Mouse (Mus musculus) hindbrain, postnatal 0 days (tissue): ENCODE results near the gene Polr3h. TPM values are rescaled to one million over a fixed set of nuclear protein-coding genes. Genes with fewer than 3 reads are reported as not detected.

ENCODE experiments used
- ATAC-seq: fragments of 200-750 bp; cut with Nextera tagmentation; 2 replicates; pipeline ENCODE4 v1.8.0; 2017; ENCODE audit warnings: mild to moderate bottlenecking, moderate TSS enrichment, moderate library complexity
- DNase-seq: peaks from one replicate; pipeline ENCODE4 v3.0.0-alpha.2; 2015; ENCODE audit warnings: low spot score
- H3K27ac ChIP-seq: fragments of 300-500 bp; sonication (generic); 2 replicates; pipeline ENCODE4 v1.5.1; 2014; ENCODE audit warnings: mild to moderate bottlenecking
- H3K27me3 ChIP-seq: fragments of 300-500 bp; sonication (generic); 2 replicates; pipeline ENCODE4 v1.6.1; 2014; ENCODE audit warnings: low read length, mixed read lengths; ENCODE audit not compliant: insufficient read depth
- H3K36me3 ChIP-seq: fragments of 300-500 bp; sonication (generic); 2 replicates; pipeline ENCODE4 v1.6.1; 2014; ENCODE audit warnings: low read length, mixed read lengths; ENCODE audit not compliant: insufficient read depth
- H3K4me1 ChIP-seq: fragments of 300-500 bp; sonication (generic); 2 replicates; pipeline ENCODE4 v1.6.1; 2014; ENCODE audit warnings: antibody characterized with exemption, low read length, mixed read lengths; ENCODE audit not compliant: insufficient read depth
- H3K4me2 ChIP-seq: fragments of 300-500 bp; sonication (generic); 2 replicates; pipeline ENCODE4 v1.6.1; 2014; ENCODE audit warnings: low read depth, mild to moderate bottlenecking, low read length, moderate library complexity, mixed read lengths
- H3K4me3 ChIP-seq: fragments of 300-500 bp; sonication (generic); 2 replicates; pipeline ENCODE4 v1.5.1; 2014; ENCODE audit warnings: low read length
- H3K9ac ChIP-seq: fragments of 300-500 bp; sonication (generic); replicated peaks from 2 replicates; pipeline ENCODE4 v1.6.1; 2014; ENCODE audit warnings: mild to moderate bottlenecking, low read length, moderate library complexity, mixed read lengths
- H3K9me3 ChIP-seq: fragments of 300-500 bp; sonication (generic); 2 replicates; pipeline ENCODE4 v1.6.1; 2016; ENCODE audit warnings: low read length, mixed read lengths
- CTCF ChIP-seq: IDR thresholded peaks from 2 replicates; pipeline ENCODE4 v1.5.1; 2016; ENCODE audit warnings: antibody characterized with exemption, control low read depth, low read depth
- WGBS: fragments of 180-500 bp; shearing (Covaris S2); extraction: QIAGEN DNeasy Blood & Tissue Kit; methylation state at CpG from one replicate; pipeline ENCODE4 v1.1.7; 2014; 5-methylcytosine and 5-hydroxymethylcytosine counted together
- polyA plus RNA-seq: library from polyadenylated mRNA; unstranded; fragments of >200 nt; fragmentation: Nextera tagmentation; extraction: Ambion mirVana; gene quantifications from 2 replicates; pipeline ENCODE4 v1.2.1, GENCODE M21; 2015
- total RNA-seq: library from RNA; depleted of rRNA; stranded (reverse); fragments of >200 nt; gene quantifications from 2 replicates; pipeline ENCODE4 v1.2.3, GENCODE M21; 2014

Polr3h gene
- total and polyA plus RNA-seq, 2 experiments from 2014 or later = 47.2 to 101 TPM

DNA sequence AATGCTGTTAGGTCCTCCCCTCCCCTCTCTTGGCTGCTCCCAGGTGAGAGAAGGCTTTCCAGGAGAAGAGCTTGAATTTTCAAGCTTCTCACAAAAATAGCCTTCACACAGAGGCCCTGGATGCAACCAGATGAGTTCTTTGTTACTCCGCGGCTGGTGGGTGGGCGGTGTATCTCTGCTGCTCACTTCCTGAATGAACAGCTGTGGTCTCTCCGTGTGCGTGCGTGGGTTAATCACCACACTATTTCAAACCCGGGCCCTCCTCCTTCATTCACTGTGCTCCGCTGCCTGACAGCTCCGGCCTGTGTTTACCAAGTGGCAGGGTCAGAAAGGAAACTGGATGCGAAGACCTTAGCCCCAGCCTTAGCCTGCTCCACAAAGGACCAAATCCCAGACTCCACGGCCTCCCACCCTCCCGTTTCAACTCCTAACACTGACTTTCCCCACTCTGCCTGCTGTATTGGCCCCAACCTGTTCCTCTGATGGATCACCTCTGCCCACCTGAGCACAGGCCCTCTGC is 7.0 kb upstream of the Polr3h start:
- Histone ChIP-seq H3K27me3 (no peaks in the 10 kb centered on the region), H3K9ac (no peak overlapping the region), H3K4me1 (peaks cover 15% of the 10 kb centered on the region), H3K36me3 (no peaks in the 10 kb centered on the region), H3K4me2 (peak overlapping the region; percentile 7; the same call in 1 of the 2 replicates), H3K9me3 (no peaks in the 10 kb centered on the region), H3K4me3 (no peak overlapping the region), H3K27ac (peak overlapping the region; percentile 15; the same call in 1 of the 2 replicates)
- ATAC-seq (no peak), DNase-seq (no peak)
- no peak for TF ChIP-seq CTCF
- WGBS = 21% methylated on average over 12 of the region's 12 CpGs

GRCm38 (mm10) chr15:81928277-81928676 is 2.2 kb upstream of the Polr3h start:
- no peak overlapping the region for H3K4me3 ChIP-seq
- DNase-seq = peak; percentile 75
- no peaks in the 10 kb centered on the region for H3K27me3 ChIP-seq
- H3K4me2 ChIP-seq = no peak overlapping the region
- no peaks in the 10 kb centered on the region for H3K9me3 ChIP-seq
- WGBS = 28% methylated on average over 11 of the region's 11 CpGs
- TF ChIP-seq CTCF = no peak
- H3K36me3 ChIP-seq = no peaks in the 10 kb centered on the region
- no peak for ATAC-seq
- no peak overlapping the region for H3K9ac ChIP-seq
- peaks cover 16% of the 10 kb centered on the region for H3K4me1 ChIP-seq
- H3K27ac ChIP-seq = peak overlapping the region; percentile 80

DNA sequence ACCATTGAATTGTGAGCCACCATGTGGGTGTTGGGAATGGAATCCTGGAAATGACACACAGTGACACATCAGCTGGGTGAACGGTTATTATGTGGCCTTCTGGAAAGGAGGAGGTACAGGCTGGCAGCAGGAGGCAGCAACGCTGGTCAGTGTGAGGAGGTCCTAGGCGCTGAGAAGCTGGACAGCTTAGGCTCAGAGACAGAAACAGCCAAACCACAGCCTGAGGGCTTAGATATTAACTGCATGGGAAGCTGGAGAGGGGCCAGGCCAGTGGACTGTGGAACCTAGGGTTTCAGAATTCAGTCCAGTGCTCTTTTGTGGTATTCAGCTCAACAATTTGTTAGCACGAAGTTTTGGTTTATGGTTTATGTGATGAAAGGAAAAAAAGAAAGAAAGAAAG is 1.7 kb upstream of the Polr3h start:
- WGBS = 37% methylated on average over 4 of the region's 4 CpGs
- Histone ChIP-seq H3K4me1 (peaks cover 14% of the 10 kb centered on the region), H3K27ac (peak overlapping the region; percentile 80), H3K4me3 (no peak overlapping the region), H3K27me3 (no peaks in the 10 kb centered on the region), H3K4me2 (no peak overlapping the region), H3K36me3 (no peaks in the 10 kb centered on the region), H3K9ac (no peak overlapping the region), H3K9me3 (no peaks in the 10 kb centered on the region)
- peak; percentile 59 for DNase-seq
- no peak for ATAC-seq
- no peak for TF ChIP-seq CTCF

GRCm38 (mm10) chr15:81926446-81926822 is 394 bp upstream of the Polr3h start:
- peak overlapping the region; percentile 68 for H3K4me3 ChIP-seq
- 26% methylated on average over 9 of the region's 9 CpGs for WGBS

DNA sequence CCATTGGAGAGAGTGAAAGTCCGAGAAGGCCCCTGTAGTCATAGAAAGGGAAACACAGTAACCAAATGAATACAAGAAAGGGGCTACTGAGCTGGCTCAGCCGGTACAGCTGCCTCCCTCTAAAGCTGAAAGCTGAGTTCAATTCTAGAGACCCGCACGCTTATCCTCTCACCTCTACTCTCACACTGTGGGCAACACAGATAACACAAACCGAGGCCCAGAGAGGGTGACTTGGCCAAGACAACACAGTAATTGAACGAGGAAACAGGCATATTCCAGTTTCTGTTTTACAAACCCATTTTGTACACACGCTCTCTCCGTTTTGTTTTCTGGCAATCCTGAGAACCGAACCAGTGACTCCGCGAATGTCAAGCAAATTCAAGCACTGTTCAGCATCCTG is 1.1 kb downstream of the Polr3h start:
- TF ChIP-seq CTCF = no peak
- WGBS = 76% methylated on average over 11 of the region's 11 CpGs
- peak overlapping the region; percentile 84 for H3K4me2 ChIP-seq
- no peaks in the 10 kb centered on the region for H3K36me3 ChIP-seq
- no peaks in the 10 kb centered on the region for H3K27me3 ChIP-seq
- ATAC-seq (no peak), DNase-seq (no peak)
- H3K4me3 ChIP-seq = peak overlapping the region; percentile 68
- no peaks in the 10 kb centered on the region for H3K9me3 ChIP-seq
- H3K9ac ChIP-seq = peak overlapping the region; percentile 68; the same call in 1 of the 2 replicates
- peak overlapping the region; percentile 88; the same call in 1 of the 2 replicates for H3K27ac ChIP-seq
- peaks cover 12% of the 10 kb centered on the region for H3K4me1 ChIP-seq

More at GRCm38 (mm10) chr15:81926446-81926822, 394 bp upstream of the Polr3h start:
- Histone ChIP-seq H3K27me3 (no peaks in the 10 kb centered on the region), H3K9me3 (no peaks in the 10 kb centered on the region), H3K4me1 (peaks cover 12% of the 10 kb centered on the region), H3K4me2 (peak overlapping the region; percentile 84), H3K27ac (peak overlapping the region; percentile 80), H3K9ac (no peak overlapping the region), H3K36me3 (no peaks in the 10 kb centered on the region)
- ATAC-seq (no peak), DNase-seq (no peak)
- TF ChIP-seq CTCF = no peak

DNA sequence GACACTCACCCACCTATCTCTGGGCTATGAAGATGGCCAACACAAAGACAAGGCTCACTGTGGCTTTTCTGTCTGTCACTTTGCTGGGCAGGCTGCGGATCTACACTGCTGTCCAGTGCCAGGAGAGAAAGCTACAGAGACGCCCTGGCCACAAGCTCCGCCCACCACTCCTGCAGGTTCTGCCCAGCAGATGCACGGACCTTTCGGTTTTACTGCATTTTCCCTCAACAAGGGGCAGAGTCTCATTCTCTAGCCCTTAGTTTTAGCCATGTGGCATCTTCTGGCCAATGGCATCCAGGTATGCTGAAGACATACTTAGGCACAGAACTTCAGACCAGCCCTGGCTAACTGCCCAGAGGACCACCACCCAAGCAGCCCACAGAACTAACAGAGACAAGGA is 4.8 kb downstream of the Polr3h start:
- ATAC-seq (peak; percentile 1; the same call in 1 of the 2 replicates), DNase-seq (peak; percentile 46)
- H3K36me3 ChIP-seq = peaks cover 8% of the 10 kb centered on the region
- H3K9me3 ChIP-seq = no peaks in the 10 kb centered on the region
- no peak overlapping the region for H3K9ac ChIP-seq
- H3K4me1 ChIP-seq = peaks cover 15% of the 10 kb centered on the region
- 53% methylated on average over 5 of the region's 5 CpGs for WGBS
- TF ChIP-seq CTCF = no peak
- no peak overlapping the region for H3K4me3 ChIP-seq
- no peaks in the 10 kb centered on the region for H3K27me3 ChIP-seq
- H3K27ac ChIP-seq = peak overlapping the region; percentile 74
- H3K4me2 ChIP-seq = no peak overlapping the region

DNA sequence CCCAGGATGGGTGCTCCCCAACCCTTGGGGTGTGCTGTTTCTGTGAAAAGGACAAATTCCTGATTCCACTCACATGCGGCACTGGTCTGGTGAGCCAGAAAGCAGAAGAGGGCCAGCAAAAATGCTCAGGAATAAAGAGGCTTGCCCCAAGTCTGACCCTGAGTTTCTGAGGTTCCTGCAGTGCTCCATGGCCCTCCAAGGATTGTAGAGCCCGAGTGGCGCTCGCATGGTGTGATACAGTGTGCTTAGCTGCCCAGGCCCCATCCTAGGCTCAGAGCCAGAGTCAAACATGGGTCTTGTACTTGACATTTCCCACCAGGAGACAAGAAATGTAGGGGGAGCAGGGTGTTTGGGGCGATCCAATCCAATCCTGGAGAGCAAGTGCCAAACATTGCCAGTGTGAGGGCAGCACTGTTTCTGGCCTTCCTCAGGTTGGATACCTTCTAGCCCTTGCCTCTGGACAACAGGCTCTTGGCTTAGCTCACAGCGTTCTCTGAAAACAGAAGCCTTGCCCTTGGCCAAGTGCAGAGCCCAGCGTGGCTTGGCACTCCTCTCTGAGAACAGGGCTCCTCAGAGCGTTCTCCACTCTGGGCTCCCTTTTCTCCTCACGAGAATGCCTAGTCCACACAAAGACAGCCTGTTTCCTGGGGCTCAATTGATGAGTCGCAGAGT is 5.4 kb downstream of the Polr3h start:
- no peaks in the 10 kb centered on the region for H3K27me3 ChIP-seq
- 45% methylated on average over 10 of the region's 10 CpGs for WGBS
- TF ChIP-seq CTCF = no peak
- ATAC-seq (peak; percentile 66), DNase-seq (peak; percentile 70)
- H3K9ac ChIP-seq = no peak overlapping the region
- H3K4me3 ChIP-seq = no peak overlapping the region
- H3K36me3 ChIP-seq = peaks cover 13% of the 10 kb centered on the region
- no peak overlapping the region for H3K4me2 ChIP-seq
- peak overlapping the region; percentile 74 for H3K27ac ChIP-seq
- H3K9me3 ChIP-seq = no peaks in the 10 kb centered on the region
- H3K4me1 ChIP-seq = peaks cover 15% of the 10 kb centered on the region
